ENCODE assay signal across 8 mouse cellular contexts in genomic region chr6:88724313-88725195, GRCm38 (mm10). TPM values are rescaled to one million over a fixed set of nuclear protein-coding genes. Genes with fewer than 3 reads are reported as not detected.
DNase-seq lines count a peak whose midpoint lies in the region; ATAC-seq and TF ChIP-seq lines count a peak whose summit lies in the region.

Mgll (plus strand) TSS chr6:88724412.

- peak within 1 kb of the TSS; percentile 82 for H3K27ac ChIP-seq in hindbrain, embryonic 10.5 days

- TF ChIP-seq CTCF in lung, adult 2 months (IDR thresholded peaks at IDR 0.05; ENCODE audit: insufficient read depth, low read length): no peak

- H3K4me3 ChIP-seq in hindbrain, embryonic 10.5 days: peak within 1 kb of the TSS; percentile 71
- peak within 1 kb of the TSS; percentile 91 for H3K4me3 ChIP-seq in lung, adult 2 months (replicated peaks; ENCODE audit: extremely low read depth, low read depth, low read length)

- peaks cover 63% of the 10 kb centered on the region for H3K27me3 ChIP-seq in hindbrain, embryonic 10.5 days (ENCODE audit: insufficient read depth, poor library complexity, severe bottlenecking)

- peak; percentile 66 for DNase-seq in R1 (ENCODE audit: low read depth, low spot score)
- DNase-seq in cerebellum, postnatal 10 days: peak; percentile 88 to 89
- DNase-seq in frontal cortex, postnatal 10 days (ENCODE audit: low spot score in 2 of 2): peak; percentile 76 to 80
- peak; percentile 59 for DNase-seq in hindbrain, embryonic 10.5 days (ENCODE audit: low spot score)
- peak; percentile 64 to 68 for DNase-seq in layer of hippocampus, adult 8-10 months (ENCODE audit: low spot score in 2 of 2)
- peak; percentile 69 for DNase-seq in lung, adult 2 months
- DNase-seq in thymus, postnatal 14 days: peak; percentile 79

- WGBS in hindbrain, embryonic 10.5 days: under 1% methylated on average over 105 of the region's 105 CpGs
- under 1% methylated on average over 105 of the region's 105 CpGs for WGBS in lung, adult 2 months

- peak; percentile 31; the same call in 1 of the 2 replicates for TF ChIP-seq POLR2A in lung, adult 2 months (IDR thresholded peaks at IDR 0.05; ENCODE audit: borderline replicate concordance, extremely low read depth, low read depth, low read length)

- H3K9me3 ChIP-seq in hindbrain, embryonic 10.5 days: no peaks in the 10 kb centered on the region

- H3K4me1 ChIP-seq in hindbrain, embryonic 10.5 days (replicated peaks): peaks cover 29% of the 10 kb centered on the region
- no peaks in the 10 kb centered on the region; the same call in 1 of the 2 replicates for H3K4me1 ChIP-seq in lung, adult 2 months (ENCODE audit: control insufficient read depth, insufficient read depth, low read length)

- no peaks in the 10 kb centered on the region for H3K36me3 ChIP-seq in hindbrain, embryonic 10.5 days

- peak; percentile 59 for ATAC-seq in neutrophil, adult 5-6 weeks (ENCODE audit: extremely low read depth, insufficient number of reproducible peaks, low FRiP score, poor library complexity, severe bottlenecking)

RNA-seq across cellular contexts. Expression of gene Mgll, which starts in this region (rescaled TPM):
- polyA plus RNA-seq in hindbrain, embryonic 10.5 days (2016; fragmentation: Nextera tagmentation; extraction: Ambion mirVana): 4.3 and 10.2 TPM in 2 replicates
- total RNA-seq in layer of hippocampus, adult 8-10 months (2022): 100 to 1,000 TPM; 162 to 167 (median 167) TPM
- polyA plus RNA-seq in lung, adult 2 months (2012; rRNA removed): 110 and 128 TPM in 2 replicates
- total RNA-seq in neutrophil, adult 5-6 weeks (2017): 4.9 and 5.6 TPM in 2 replicates

Comparison
In these comparisons a context has a peak if more than half of its experiments do, and no peak if none do; other contexts are left out.
1. Peak in every context shown above with its lines: DNase-seq, ATAC-seq, H3K4me3 ChIP-seq and H3K27ac ChIP-seq.
2. RNA of gene Mgll (total RNA-seq): 162 to 167 TPM in layer of hippocampus, adult 8-10 months; 4.9 to 5.6 TPM in neutrophil, adult 5-6 weeks; every median in the first group is over 10 times any median in the second.